Mouse (Mus musculus) kidney, postnatal 36 days (tissue): ENCODE measurements at regions not wholly inside any gene's neighbourhood (a gene's known extent, or its start where the extent isn't known, plus 50 kb on each side); places are given as distances from the start of the nearest gene placed in this dataset.

Source experiments
- DNase-seq, 2 experiments: peaks; one replicate each; pipeline ENCODE4 v3.0.0; 2021 to 2022; ENCODE audit warnings: mixed read lengths in 2 of 2

GRCm38 (mm10) chrX:19400046-19400445, 81.1 kb downstream of the Tex13c3 start:
- peak; percentile 26 to 48 for DNase-seq
